Mouse (Mus musculus): ENCODE measurements around the gene Poglut1. TPM values are rescaled to one million over a fixed set of nuclear protein-coding genes. Genes with fewer than 3 reads are reported as not detected.

Poglut1 gene
- polyA plus RNA-seq (2014; fragmentation: Nextera tagmentation; extraction: Ambion mirVana), result 29.1 and 30.4 TPM in 2 replicates

DNA sequence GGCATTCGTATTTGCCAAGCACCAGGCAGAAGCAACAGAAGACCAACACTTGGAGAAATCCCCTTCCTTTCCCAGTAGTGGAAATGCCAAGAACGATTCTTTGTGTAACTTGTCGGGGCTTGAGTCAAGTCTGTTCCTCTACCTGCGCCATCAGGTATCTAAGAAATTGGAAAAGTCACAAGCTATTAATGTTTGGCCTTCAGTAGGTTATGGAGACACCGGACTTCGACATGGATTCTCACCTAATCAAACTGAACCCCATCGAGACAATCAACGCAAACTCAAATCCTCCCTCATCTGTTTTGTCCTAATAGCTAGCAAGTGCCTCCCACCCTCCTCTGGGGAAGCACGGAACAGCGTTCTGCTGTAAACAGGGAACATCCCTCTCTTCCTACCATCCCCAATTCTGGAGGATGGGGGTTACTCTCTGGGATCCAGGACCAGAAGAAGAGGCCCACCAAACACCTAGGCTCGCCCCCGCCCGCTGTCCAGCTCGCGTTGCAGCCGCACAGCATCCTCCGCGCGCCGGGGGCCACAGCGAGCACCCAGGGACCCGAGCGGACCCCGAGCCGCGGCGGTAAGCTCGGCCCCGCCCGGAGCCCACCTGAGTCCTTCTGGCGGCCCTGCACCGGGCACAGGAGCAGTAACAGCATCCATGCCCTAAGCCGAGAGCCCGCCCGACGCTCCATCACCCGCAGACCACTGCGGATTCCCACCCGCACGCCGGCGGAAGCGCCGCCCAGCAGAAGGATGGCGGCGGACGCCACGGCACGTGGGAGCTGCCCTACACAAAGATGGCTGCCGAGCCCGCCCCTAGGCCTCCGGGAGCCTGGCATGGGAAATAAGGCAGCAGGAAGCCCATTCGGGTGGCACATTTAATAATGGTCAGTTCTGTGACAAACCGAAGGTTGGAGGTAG lies at the start of gene Poglut1:
Poglut1 (minus strand) TSS at position 780 of the 918 bp plus-strand sequence.
- 3% methylated on average over 54 of the region's 54 CpGs for WGBS
- no peaks in the 10 kb centered on the region for H3K9me3 ChIP-seq (ENCODE audit: control insufficient read depth, low read length)
- peaks cover 0 to 9% of the 10 kb centered on the region in 2 experiments; a peak in 3 of 4 replicates for H3K4me1 ChIP-seq (ENCODE audit: control insufficient read depth in 2 of 2, insufficient read depth in 2 of 2, low read length in 2 of 2)
- H3K27me3 ChIP-seq (ENCODE audit: control insufficient read depth, insufficient read depth, low read length), result 0 out of 2 replicates have a peak, but pooled peaks cover 8% of the 10 kb centered on the region
- H3K27ac ChIP-seq (replicated peaks in 1 of 2; ENCODE audit: control insufficient read depth in 1 of 2, insufficient read depth in 1 of 2, low read depth in 2 of 2, low read length in 2 of 2), result no peak within 1 kb of the TSS
- peaks cover 31% of the 10 kb centered on the region for H3K36me3 ChIP-seq (ENCODE audit: control insufficient read depth, insufficient read depth, low read length)
- H3K9ac ChIP-seq (ENCODE audit: low read length), result peak within 1 kb of the TSS; percentile 83
- peak; percentile 88 for ATAC-seq (ENCODE audit: insufficient number of reproducible peaks, insufficient read depth, low FRiP score, low read depth)
- H3K4me3 ChIP-seq (ENCODE audit: control insufficient read depth in 1 of 2, insufficient read depth in 1 of 2, low read depth in 1 of 2, low read length in 2 of 2), result peak within 1 kb of the TSS; percentile 66 to 82
- H3K4me2 ChIP-seq (ENCODE audit: low read length), result peak within 1 kb of the TSS; percentile 83

DNA sequence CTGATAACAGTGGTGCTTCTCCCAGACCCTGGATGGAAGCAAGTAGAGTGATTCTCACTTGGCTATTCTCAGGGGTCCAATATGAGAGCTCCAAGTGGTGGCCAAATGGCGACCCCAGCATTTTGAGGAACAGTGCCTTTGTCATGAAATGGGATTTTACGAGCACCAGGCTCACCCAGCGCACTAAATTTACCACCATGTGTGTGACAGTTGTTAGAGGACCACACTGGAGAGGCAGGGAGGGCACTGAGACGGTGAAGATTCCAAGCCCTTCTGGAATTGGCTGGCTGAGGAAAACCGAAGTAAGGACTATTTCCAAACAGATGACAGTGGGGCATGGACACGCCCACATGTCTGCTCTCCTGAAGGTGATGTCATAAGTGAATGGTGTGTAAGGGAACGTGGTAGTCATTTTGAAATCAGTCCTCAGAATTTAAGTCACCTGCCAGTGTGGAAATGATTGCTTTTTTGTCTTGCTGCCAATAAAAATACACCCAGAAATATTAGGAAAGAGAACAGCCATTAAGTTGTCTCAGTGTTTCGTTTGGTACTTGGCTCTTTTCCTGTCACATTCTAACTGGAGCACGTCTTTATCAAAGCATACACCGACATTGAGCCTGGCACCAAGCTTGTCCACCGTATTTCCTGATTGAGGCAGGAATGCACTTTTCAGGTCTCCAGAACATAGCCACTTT lies 49.1 kb upstream of the Poglut1 start:
- no peak overlapping the region for H3K9ac ChIP-seq (ENCODE audit: low read length)
- H3K36me3 ChIP-seq (ENCODE audit: control insufficient read depth, insufficient read depth, low read length), result peaks cover 78% of the 10 kb centered on the region
- 66% methylated on average over 11 of the region's 11 CpGs for WGBS
- no peaks in the 10 kb centered on the region for H3K4me1 ChIP-seq (ENCODE audit: control insufficient read depth in 2 of 2, insufficient read depth in 2 of 2, low read length in 2 of 2)
- no peak overlapping the region for H3K4me2 ChIP-seq (ENCODE audit: low read length)
- no peak overlapping the region for H3K4me3 ChIP-seq (ENCODE audit: control insufficient read depth in 1 of 2, insufficient read depth in 1 of 2, low read depth in 1 of 2, low read length in 2 of 2)
- no peaks in the 10 kb centered on the region for H3K27me3 ChIP-seq (ENCODE audit: control insufficient read depth, insufficient read depth, low read length)
- no peak for ATAC-seq (ENCODE audit: insufficient number of reproducible peaks, insufficient read depth, low FRiP score, low read depth)
- H3K27ac ChIP-seq (replicated peaks in 1 of 2; ENCODE audit: control insufficient read depth in 1 of 2, insufficient read depth in 1 of 2, low read depth in 2 of 2, low read length in 2 of 2), result 0 out of 4 replicates have a peak overlapping the region, but pooled peaks of 1 of the 2 experiments have one; percentile 15
- no peaks in the 10 kb centered on the region for H3K9me3 ChIP-seq (ENCODE audit: control insufficient read depth, low read length)

DNA sequence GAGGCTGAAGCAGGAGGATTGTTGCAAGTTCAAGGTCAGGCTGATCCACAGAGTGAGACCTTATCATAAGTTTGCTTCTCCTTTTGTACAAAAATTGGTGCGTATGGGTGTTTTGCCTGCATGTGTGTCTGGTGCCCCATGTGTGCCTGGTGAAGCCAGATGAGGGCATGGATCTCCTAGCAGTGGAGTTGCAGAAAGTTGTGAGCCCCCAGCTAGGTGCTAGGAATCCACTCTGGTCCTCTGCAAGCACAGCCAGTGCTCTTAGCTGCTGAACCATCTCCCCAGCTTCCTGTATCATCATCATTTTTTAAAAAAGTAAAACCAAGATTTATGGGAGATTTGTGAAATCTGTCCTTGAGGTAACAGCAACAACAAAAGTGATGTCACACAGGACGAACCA lies 46.6 kb upstream of the Poglut1 start:
- no peaks in the 10 kb centered on the region for H3K27me3 ChIP-seq (ENCODE audit: control insufficient read depth, insufficient read depth, low read length)
- 93% methylated on average over 2 of the region's 2 CpGs for whole genome bisulfite sequencing
- H3K36me3 ChIP-seq (ENCODE audit: control insufficient read depth, insufficient read depth, low read length), result peaks cover 67% of the 10 kb centered on the region
- H3K9ac ChIP-seq (ENCODE audit: low read length), result no peak overlapping the region
- no peak for ATAC-seq (ENCODE audit: insufficient number of reproducible peaks, insufficient read depth, low FRiP score, low read depth)
- H3K4me1 ChIP-seq (ENCODE audit: control insufficient read depth in 2 of 2, insufficient read depth in 2 of 2, low read length in 2 of 2), result no peaks in the 10 kb centered on the region
- H3K27ac ChIP-seq (replicated peaks in 1 of 2; ENCODE audit: control insufficient read depth in 1 of 2, insufficient read depth in 1 of 2, low read depth in 2 of 2, low read length in 2 of 2), result no peak overlapping the region
- no peaks in the 10 kb centered on the region for H3K9me3 ChIP-seq (ENCODE audit: control insufficient read depth, low read length)
- H3K4me2 ChIP-seq (ENCODE audit: low read length), result no peak overlapping the region
- H3K4me3 ChIP-seq (ENCODE audit: control insufficient read depth in 1 of 2, insufficient read depth in 1 of 2, low read depth in 1 of 2, low read length in 2 of 2), result no peak overlapping the region

GRCm38 (mm10) chr16:38596099-38596498 lies 46.0 kb upstream of the Poglut1 start:
- no peak overlapping the region for H3K4me3 ChIP-seq (ENCODE audit: control insufficient read depth in 1 of 2, insufficient read depth in 1 of 2, low read depth in 1 of 2, low read length in 2 of 2)
- peaks cover 67% of the 10 kb centered on the region for H3K36me3 ChIP-seq (ENCODE audit: control insufficient read depth, insufficient read depth, low read length)
- H3K27me3 ChIP-seq (ENCODE audit: control insufficient read depth, insufficient read depth, low read length), result no peaks in the 10 kb centered on the region
- no peak overlapping the region for H3K4me2 ChIP-seq (ENCODE audit: low read length)
- no peaks in the 10 kb centered on the region for H3K4me1 ChIP-seq (ENCODE audit: control insufficient read depth in 2 of 2, insufficient read depth in 2 of 2, low read length in 2 of 2)
- no peak overlapping the region for H3K27ac ChIP-seq (replicated peaks in 1 of 2; ENCODE audit: control insufficient read depth in 1 of 2, insufficient read depth in 1 of 2, low read depth in 2 of 2, low read length in 2 of 2)
- WGBS, result 86% methylated on average over 2 of the region's 2 CpGs
- no peaks in the 10 kb centered on the region for H3K9me3 ChIP-seq (ENCODE audit: control insufficient read depth, low read length)
- no peak overlapping the region for H3K9ac ChIP-seq (ENCODE audit: low read length)
- no peak for ATAC-seq (ENCODE audit: insufficient number of reproducible peaks, insufficient read depth, low FRiP score, low read depth)

- H3K27ac ChIP-seq (replicated peaks in 1 of 2; ENCODE audit: control insufficient read depth in 1 of 2, insufficient read depth in 1 of 2, low read depth in 2 of 2, low read length in 2 of 2), result 0 out of 4 replicates have a peak overlapping the region, but pooled peaks of 1 of the 2 experiments have one; percentile 6
- no peak overlapping the region for H3K9ac ChIP-seq (ENCODE audit: low read length)
- no peaks in the 10 kb centered on the region for H3K4me1 ChIP-seq (ENCODE audit: control insufficient read depth in 2 of 2, insufficient read depth in 2 of 2, low read length in 2 of 2)
- peaks cover 64% of the 10 kb centered on the region for H3K36me3 ChIP-seq (ENCODE audit: control insufficient read depth, insufficient read depth, low read length)
- no peak for ATAC-seq (ENCODE audit: insufficient number of reproducible peaks, insufficient read depth, low FRiP score, low read depth)
- H3K9me3 ChIP-seq (ENCODE audit: control insufficient read depth, low read length), result no peaks in the 10 kb centered on the region
- H3K4me3 ChIP-seq (ENCODE audit: control insufficient read depth in 1 of 2, insufficient read depth in 1 of 2, low read depth in 1 of 2, low read length in 2 of 2), result no peak overlapping the region
- H3K27me3 ChIP-seq (ENCODE audit: control insufficient read depth, insufficient read depth, low read length), result no peaks in the 10 kb centered on the region
- no peak overlapping the region for H3K4me2 ChIP-seq (ENCODE audit: low read length)
- WGBS, result 29% methylated on average over 1 of the region's 1 CpGs
These were observed 44.4 kb upstream of the Poglut1 start for GRCm38 (mm10) chr16:38594435-38594834.

GRCm38 (mm10) chr16:38592946-38593345 lies 42.9 kb upstream of the Poglut1 start:
- Histone ChIP-seq H3K9me3 (ENCODE audit: control insufficient read depth, low read length) (no peaks in the 10 kb centered on the region), H3K9ac (ENCODE audit: low read length) (no peak overlapping the region), H3K4me3 (ENCODE audit: control insufficient read depth in 1 of 2, insufficient read depth in 1 of 2, low read depth in 1 of 2, low read length in 2 of 2) (no peak overlapping the region), H3K27me3 (ENCODE audit: control insufficient read depth, insufficient read depth, low read length) (no peaks in the 10 kb centered on the region), H3K27ac (replicated peaks in 1 of 2; ENCODE audit: control insufficient read depth in 1 of 2, insufficient read depth in 1 of 2, low read depth in 2 of 2, low read length in 2 of 2) (no peak overlapping the region), H3K4me2 (ENCODE audit: low read length) (no peak overlapping the region), H3K4me1 (ENCODE audit: control insufficient read depth in 2 of 2, insufficient read depth in 2 of 2, low read length in 2 of 2) (no peaks in the 10 kb centered on the region), H3K36me3 (ENCODE audit: control insufficient read depth, insufficient read depth, low read length) (peaks cover 63% of the 10 kb centered on the region)
- no peak for ATAC-seq (ENCODE audit: insufficient number of reproducible peaks, insufficient read depth, low FRiP score, low read depth)
- 91% methylated on average over 4 of the region's 4 CpGs for WGBS

DNA sequence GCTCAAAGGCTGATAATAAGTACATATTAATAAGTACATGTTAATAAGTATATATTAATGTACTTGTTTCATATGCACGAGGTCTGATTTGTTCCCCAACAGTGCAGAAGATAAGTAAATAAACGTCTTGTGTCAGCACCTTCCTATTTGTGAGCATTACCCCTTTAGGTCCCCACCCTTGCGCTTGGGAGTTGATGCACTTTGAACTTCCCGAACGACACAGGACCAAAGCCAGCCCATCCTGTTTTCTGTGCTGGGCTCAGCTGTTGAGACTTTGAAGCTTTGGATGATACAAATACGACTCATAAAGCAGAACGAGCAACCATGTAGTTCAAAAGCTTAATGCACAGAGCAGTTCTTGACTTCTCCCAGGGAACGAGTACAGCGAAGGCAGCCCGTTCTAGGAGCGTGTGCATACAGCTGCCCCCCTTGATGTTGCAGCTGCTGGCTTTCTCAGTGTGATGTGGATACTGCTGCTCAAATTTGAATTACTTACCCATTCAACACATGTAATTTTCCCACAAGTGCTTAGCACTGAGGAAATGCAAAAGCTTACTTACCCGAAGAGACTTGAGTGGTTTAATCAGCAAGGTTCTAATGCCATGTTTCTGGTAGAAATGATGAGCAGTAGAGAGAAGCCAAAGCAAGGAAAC lies 42.1 kb upstream of the Poglut1 start:
- H3K9me3 ChIP-seq (ENCODE audit: control insufficient read depth, low read length), result no peaks in the 10 kb centered on the region
- 79% methylated on average over 12 of the region's 12 CpGs for WGBS
- no peak overlapping the region for H3K9ac ChIP-seq (ENCODE audit: low read length)
- ATAC-seq (ENCODE audit: insufficient number of reproducible peaks, insufficient read depth, low FRiP score, low read depth), result no peak
- H3K4me1 ChIP-seq (ENCODE audit: control insufficient read depth in 2 of 2, insufficient read depth in 2 of 2, low read length in 2 of 2), result no peaks in the 10 kb centered on the region
- no peaks in the 10 kb centered on the region for H3K27me3 ChIP-seq (ENCODE audit: control insufficient read depth, insufficient read depth, low read length)
- H3K4me3 ChIP-seq (ENCODE audit: control insufficient read depth in 1 of 2, insufficient read depth in 1 of 2, low read depth in 1 of 2, low read length in 2 of 2), result no peak overlapping the region
- no peak overlapping the region for H3K27ac ChIP-seq (replicated peaks in 1 of 2; ENCODE audit: control insufficient read depth in 1 of 2, insufficient read depth in 1 of 2, low read depth in 2 of 2, low read length in 2 of 2)
- H3K4me2 ChIP-seq (ENCODE audit: low read length), result no peak overlapping the region
- H3K36me3 ChIP-seq (ENCODE audit: control insufficient read depth, insufficient read depth, low read length), result peaks cover 70% of the 10 kb centered on the region
